Mouse (Mus musculus) liver, adult (tissue): ENCODE measurements around the gene Tmem174.

ENCODE experiments used
- GATA4 ChIP-seq: IDR thresholded peaks from 2 replicates; pipeline ENCODE4 v1.6.1; 2014; ENCODE audit warnings: mild to moderate bottlenecking, low read length; ENCODE audit not compliant: insufficient replicate concordance

Tmem174 gene

DNA sequence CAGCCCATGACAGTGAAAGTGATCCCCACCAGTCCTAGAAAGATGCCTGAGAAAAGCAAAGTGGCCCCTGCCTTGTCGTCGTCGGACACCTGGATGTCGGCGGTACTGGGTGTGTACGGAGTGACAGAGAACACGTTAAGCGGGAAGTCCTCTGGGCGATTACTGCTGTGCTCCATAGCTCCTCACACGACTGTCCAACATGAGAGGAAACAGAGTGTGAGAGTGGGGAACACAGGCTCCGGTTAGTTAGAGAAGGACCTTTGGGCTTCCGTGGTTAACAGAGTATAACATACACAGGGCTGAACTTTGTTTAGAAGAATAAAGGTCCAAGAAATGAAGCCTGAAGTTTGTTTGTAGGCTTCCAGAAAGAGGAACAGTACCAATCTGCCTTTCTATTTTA, at the start of gene Tmem174:
Tmem174 (minus strand) TSS at position 266 of the 400 bp plus-strand sequence.
- no peak for TF ChIP-seq GATA4

DNA sequence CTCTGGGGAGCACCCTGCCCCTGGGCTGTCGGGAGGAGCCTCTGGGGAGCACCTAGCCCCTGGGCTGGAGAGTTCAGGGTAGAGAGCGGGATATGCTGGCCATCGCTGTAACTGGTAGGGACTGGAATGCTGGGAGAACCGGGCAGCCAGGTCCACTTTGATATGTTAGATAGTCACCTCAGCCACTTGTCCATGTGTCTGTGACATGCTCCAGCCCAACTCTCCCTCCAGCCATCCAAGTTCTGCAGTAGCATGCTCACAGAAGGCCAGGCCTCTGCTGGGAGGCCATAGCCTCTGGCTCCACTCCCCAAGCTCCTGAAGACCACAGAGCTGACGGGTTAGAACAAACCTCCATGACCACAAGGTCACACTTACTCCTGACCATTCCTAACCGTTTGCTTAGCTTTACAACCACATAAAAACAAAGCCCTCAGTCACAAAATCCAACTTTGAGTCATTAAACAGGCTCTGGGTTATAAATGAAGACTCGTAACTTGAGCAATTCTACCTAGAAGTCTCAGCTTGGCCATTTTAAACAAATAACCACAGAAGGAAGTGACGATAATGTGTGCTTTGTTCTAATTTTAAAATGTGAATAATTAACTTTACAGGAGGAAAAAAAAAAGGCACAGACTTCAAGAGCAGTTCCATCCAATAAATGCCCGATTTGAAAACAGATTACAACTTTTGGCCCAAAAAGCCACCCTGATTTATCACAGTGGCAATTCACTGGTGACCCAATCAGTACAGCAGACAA, 47.1 kb upstream of the Tmem174 start:
- TF ChIP-seq GATA4 = no peak

DNA sequence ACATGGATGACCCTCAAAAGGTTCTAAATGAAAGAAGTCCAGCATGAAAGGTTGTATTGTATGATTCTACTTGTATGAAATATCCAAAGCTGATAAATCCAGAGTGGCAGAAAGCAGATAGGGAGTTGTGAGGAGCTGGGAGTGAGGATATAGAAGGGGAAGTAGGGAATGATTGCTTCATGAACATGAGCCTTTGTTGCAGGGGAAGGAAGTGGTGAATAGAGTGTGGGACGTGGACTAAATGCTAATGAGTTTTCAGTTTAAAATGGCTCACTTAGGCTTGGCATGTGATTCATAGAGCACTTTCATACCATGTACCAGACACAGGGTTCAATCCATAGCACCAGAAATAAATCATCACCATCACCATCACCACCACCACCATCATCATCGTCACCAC, 46.2 kb upstream of the Tmem174 start:
- no peak for TF ChIP-seq GATA4

DNA sequence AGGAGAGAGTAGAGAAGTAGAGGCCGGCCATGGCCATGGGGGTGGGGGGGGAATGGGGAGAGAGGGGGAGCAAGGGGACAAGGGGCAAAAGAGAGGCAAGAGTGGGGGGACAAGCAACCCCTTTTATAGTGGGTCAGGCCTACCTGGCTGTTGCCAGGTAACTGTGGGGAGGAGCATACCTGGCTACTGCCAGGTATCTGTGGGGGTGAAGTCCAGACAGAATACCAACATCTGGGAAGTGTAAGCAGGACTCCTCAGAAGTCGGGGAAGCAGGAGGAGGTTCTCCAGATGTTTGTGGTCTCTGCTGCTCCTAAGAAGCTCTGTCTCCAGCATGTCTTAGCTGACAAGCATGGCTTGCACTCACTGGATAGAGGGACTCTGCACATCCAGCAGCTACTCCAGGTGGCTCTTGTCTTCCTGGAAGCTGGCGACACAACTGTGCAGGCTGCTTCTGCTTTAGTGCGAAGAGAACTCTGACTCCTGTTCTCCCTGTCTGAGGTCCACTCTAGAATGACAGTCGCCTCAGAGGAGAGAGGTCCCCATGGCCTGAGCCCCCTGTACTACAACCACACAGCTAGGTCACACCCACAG, 43.4 kb upstream of the Tmem174 start:
- no peak for TF ChIP-seq GATA4

DNA sequence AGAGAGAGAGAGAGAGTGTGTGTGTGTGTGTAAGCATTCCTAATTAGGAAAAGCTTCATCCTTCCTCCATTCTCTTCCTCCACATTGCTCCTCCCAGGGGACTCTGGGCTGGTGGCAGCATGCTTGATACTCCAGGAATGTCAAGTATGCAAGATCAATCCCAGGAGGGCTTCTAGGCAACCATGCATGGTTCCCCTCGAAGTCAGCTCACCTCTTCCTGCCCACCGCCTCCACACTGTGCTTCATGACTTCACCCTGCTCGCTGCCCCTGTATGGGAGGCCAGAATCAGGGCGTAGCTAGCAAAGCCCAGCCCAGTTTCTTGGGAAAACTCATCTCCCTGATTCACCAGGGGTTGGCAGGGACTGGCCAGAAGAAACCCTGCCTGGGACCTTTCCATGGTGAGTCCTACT, 42.4 kb upstream of the Tmem174 start:
- no peak for TF ChIP-seq GATA4

DNA sequence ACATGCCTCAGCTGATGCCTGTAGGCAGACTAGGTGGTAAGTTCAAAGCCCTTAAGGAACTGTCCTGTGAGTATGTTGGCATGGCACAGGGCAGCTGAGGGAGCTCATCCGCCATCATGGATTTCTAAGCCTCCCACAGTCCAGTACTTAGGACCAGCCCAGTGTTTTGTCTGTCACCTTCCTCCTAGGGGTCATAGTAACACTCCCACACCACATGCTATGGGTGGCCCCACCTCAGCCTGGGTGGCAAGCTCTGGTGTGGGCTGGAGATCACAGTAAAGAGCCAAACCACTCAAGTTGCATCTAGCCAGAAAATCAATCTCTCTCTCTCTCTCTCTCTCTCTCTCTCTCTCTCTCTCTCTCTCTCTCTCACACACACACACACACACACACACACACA, 42.0 kb upstream of the Tmem174 start:
- TF ChIP-seq GATA4 = no peak

DNA sequence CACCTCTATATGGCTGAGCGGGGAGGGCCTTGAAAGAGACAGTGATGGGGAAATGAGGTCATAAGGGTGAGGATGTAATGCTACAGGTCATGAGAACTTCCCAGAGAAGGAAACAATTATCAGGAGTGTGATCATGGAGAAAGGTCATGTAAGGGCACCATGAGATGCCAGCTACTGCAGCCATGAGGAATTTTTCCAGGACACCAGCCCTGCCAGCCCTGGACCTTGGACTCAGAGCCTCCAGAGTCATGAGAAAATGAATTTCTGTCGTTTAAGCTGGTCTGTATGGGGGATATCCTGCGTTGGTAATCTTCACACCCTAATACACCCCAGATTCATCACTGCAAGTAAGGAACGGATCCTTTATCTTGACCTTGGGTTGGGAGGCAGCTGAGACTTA, 36.7 kb upstream of the Tmem174 start:
- TF ChIP-seq GATA4 = no peak

DNA sequence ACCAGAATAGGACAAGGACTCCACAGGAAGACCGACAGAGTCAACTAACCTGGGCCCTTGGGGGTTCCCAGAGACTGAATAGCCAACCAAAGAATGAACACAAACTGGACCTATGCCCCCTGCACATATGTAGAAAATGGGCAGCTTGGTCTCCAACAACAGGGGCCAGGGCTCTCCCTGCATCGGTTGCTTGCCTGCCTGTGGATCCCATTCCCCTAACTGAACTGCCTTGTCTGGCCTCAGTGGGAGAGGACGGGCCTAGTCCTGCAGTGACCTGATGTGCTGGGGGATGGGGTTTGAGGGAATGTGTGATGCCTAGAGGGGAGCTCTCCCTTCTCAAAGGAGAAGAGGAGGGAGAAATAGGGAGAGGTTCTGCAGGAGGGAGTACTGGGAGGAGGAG, 32.1 kb upstream of the Tmem174 start:
- TF ChIP-seq GATA4 = no peak

DNA sequence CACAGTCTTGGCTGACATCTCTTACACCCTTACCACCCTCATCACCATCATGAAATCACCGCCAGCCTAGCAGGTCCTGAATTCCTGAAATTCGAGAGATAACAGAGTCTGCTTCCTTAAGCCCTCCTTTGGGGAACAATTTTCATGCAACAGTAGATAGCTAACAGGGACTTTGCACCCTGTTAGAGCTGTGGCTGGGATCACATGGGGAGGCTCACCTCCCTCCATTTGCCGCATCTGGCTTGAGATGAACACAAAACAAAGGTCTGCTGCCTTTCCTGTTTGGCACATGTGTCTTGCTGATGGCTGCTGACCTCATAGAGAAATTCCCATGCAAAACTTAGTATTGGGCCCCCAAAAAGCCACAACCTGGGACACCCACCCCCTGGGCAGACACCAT, 30.1 kb upstream of the Tmem174 start:
- no peak for TF ChIP-seq GATA4

DNA sequence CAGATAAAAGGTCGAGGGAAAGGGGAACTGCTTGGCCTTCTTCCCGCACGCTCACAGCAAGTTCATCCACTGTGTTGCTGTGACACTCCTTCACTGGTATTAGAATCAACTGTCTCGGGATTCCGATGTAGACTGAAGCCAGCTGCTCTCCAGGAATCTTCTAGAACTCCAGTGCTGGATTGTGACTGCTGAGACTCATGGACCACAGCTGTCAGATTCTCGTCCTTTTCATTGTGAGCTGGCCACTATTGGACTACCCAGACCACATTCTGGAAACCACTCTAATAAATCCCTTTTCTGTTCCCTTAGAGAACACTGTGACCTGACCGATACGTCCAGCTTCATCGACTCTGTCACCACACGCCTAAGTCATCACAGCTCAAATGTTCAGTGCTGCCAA, 28.0 kb upstream of the Tmem174 start:
- no peak for TF ChIP-seq GATA4

DNA sequence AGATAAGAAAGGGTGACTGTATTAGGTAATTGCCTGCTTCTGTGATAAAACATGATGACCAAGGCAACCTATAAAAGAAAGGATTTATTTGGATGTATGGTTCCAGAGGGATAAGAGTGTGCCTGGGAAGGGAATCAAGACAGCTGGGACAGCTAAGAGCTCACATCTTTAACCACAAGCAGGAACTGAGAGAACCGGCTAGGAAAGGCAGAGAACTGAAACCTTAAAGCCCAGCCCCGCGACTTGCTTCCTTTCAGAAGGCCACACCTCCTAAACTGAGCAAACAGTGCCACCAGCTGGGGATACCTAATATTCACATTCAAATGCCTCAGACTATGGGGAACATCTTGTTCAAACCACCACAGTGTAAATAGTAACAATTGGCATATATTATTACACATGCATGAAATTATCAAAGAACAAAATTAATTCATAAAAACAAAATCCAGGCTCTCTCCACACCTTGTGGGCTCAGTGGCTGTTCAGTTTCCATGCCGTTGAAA, 25.0 kb upstream of the Tmem174 start:
- TF ChIP-seq GATA4 = no peak

DNA sequence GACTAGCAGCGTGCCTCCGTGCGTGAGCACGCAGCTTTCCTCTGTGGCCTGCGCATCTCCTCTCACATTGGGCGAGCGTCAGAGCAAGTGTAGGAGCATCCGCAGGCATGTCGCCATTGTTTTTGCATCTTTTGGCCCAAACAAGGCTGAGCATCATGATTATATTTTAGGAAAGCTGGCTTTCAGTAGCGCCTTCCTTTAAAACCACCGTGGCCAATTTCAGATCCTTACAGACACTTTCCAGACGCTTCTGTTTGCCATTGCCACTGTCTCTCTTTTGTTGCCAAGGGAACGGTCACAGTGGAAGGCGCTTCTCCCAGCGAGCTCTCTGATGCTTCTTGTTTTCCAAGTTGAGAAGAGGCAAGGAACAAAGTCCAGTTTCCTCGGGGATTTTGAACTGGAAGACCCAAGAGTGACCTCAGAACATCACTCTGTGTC, 18.8 kb upstream of the Tmem174 start:
- TF ChIP-seq GATA4 = no peak

DNA sequence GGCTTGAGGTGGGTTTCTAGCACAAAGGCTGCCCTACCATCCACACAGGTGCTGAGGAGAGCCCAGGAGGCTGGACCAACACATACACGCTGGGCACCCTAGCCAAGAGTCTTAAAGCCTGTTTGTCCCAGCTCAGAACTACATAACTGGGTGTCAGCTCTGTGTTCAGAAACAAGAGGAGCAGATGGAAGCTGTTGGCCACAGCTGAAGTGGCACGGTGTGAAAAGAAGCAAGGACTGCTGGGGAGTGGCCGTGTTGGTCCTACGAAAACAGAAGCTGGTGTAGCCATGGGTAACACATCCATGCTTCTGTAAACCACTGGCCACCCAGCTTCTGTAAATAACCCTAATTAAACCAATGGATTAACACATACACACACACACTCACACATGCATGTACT, 18.1 kb upstream of the Tmem174 start:
- TF ChIP-seq GATA4 = no peak

DNA sequence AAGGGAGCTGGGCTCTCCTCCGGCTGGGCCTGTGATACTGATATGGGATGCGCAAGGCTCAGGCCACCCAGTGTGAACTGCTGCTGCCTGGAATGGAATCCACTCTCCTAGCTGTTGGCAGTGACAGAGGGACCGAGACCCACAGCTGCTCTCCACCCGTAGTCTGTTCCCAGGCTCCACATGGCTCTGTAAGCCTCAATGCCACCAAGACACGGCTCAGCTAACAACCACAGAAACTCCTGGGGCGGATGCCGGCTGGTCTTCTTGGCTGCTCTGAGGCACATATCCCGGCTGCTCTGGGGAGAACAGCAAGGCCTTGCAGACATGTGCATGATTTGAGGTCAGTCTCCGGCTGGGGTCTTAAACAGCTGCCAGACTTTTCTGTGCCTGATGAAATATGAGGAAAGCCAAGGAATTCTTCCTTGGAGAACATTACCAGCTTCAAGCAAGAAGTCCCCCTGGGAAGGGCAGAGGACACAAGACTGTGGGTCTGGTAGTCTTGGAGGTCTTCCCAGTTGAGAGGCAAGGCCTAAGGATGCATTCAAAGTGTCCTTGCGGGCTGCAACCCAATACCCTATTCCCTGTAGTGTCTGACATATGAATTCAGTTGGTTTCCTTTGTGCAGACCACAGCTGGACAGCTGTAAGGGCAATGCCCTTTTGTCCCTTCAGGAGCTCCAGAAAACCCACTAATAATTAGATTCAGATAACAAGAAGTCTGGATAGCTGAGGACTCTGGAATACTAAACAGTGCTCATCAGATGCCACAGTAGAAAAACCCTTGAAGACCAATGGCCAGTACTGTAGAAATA, 17.1 kb upstream of the Tmem174 start:
- TF ChIP-seq GATA4 = no peak

DNA sequence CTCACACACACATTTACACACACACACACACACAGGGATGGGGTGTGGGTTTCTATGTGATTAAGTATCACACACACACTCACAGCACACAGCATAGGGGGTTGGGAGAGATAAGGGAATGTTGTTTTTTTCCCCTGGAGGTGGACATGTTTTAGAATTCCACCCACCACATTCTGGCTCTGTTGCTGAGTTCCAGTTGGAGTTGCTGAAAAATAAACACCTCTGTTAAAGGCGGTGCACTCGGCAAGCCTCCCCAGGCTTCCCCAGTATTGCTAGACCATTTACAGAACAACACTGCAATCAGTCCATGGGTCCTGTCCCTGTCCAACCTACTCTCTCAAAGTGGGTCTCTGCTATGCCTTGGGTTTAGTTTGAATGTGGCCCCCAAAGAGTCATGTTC, 15.0 kb upstream of the Tmem174 start:
- TF ChIP-seq GATA4 = no peak

DNA sequence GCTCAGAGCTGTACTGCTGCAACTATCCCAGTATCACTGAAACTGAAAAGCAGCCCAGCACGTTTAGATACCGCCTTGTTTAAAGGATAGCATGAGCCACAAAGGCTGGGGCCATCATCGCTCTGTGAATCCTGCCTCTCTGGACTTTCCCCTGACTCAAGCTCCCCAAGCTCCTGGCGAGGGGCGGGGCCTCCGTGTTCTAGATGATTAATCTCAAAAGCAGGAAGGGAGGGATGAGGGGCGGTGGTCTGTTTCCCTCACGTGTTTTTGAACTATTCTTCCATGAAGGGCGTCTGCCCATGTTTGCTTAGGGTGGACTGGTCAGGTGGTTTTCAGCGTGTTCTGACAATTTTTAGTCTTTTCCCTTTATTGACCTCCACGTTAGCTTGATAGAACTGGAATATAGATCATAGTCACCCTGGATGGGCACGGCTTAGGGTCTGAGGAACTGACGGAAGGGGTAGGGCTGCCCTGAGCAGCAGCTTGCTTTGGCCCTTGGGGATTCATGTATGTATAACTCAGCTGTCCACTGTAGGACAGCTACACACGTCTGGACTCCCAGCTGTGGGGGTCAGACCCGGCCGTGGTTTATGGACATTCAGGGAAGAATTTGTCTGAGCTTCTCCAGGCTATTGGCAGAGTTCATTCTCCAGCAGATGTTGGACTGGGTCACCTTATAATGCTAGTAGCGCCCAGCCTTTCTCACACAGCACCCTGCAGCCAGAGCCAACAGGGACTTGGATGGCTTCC, 14.2 kb upstream of the Tmem174 start:
- no peak for TF ChIP-seq GATA4
